Mouse (Mus musculus): ENCODE results near the gene Hist1h2ab.

Hist1h2ab gene

GRCm38 (mm10) chr13:23792520-23792919, 41.6 kb downstream of the Hist1h2ab start:
- DNase-seq: peak; percentile 17

DNA sequence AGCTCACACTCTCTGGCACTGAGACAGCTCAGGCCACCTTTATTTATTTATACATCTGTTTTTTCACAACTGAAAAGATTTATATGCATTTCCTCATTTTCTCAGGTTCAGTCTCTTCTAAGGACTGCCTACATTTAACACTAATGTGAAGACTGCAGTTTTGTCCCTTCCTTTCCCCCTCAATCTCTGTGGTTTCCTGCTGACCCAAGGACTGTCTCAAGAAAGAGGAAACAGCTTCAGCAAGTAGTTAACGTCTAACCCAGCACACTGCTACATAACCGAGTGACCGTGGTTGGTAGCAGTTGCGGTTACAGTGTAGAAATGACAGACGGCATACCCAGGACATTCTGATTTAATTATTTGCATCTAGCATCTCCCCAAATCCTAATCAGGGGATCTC, 48.5 kb downstream of the Hist1h2ab start:
- no peak for DNase-seq

Data from cerebellum, adult 8-10 months (tissue).